Mouse (Mus musculus): ENCODE results near the gene Cmklr1. TPM values are rescaled to one million over a fixed set of nuclear protein-coding genes. Genes with fewer than 3 reads are reported as not detected.

Gene Cmklr1
- 0.03 TPM in 1 of 2 replicates, not detected in the other for polyA plus RNA-seq (2012)

DNA sequence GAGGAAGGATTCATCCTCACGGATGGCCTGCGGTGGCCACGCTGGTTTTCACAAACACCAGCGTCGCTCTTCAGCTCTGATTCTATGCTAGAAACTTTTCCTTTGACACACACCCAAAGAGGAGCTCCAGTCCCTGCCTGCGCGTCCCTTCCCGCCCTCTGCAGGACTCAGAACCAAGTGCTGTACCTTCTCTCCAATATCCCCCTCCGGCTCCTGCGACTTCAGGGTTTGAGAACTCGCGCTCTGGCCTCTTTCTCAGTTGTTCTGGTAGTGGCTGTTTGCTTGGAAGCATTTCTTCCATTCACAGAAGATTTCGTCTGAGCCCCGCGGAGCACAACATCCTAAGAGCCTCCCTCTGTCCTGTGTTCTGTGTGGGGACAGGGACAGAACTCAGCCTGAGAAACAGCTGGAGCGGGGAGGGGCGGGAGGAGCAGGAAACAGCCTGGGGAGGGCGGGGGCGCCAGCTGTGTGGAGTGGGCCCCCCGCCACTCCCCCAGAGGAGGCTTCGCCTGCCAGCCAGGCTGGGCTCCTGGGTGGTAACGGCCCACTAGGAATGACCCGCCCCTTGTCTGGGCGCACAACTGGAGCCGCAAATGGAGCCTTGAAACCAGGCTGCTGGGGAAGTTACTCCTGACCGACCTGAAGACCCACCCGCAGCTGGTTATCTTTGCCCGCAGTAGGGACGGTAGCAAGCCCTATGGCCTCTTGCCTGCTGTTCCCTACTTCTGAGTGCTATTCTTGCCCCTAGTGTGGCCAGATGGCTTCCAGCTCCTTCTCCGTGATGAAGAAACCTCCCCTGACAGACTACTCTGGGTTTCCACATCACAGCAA, at the start of gene Cmklr1:
Gene Cmklr1 (minus strand): TSS at position 392 of the 831 bp plus-strand sequence.
- H3K27me3 ChIP-seq (ENCODE audit: control insufficient read depth) = peaks cover 14% of the 10 kb centered on the region
- TF ChIP-seq TAL1 (IDR thresholded peaks at IDR 0.05; ENCODE audit: low read length) = no peak
- TF ChIP-seq GATA1 (IDR thresholded peaks at IDR 0.05; ENCODE audit: low read length) = no peak
- H3K36me3 ChIP-seq (ENCODE audit: control insufficient read depth) = no peaks in the 10 kb centered on the region
- H3K4me3 ChIP-seq (replicated peaks) = no peak within 1 kb of the TSS
- H3K9me3 ChIP-seq (ENCODE audit: control insufficient read depth, low read length) = no peaks in the 10 kb centered on the region
- no peaks in the 10 kb centered on the region for H3K4me1 ChIP-seq (ENCODE audit: control insufficient read depth)

DNA sequence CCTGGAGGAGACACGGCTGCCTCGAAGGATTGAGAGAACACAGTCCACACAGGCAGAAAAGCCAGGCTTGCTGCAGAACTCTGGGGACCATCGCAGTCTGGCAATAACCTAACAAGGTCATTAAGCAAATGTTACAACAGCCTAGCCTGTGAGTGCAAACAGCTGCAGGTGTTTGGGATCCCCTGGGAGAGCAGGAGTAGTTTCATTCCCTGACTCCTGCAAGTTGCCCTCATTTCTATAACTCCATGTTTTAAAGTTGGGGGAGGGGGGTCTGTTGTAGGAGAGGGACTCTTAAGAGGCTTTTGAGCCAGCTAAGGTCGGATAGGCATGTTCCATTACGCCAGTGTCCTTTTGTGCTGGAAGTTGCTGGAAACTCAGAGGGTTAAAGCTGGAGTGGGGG, 44.2 kb upstream of the Cmklr1 start:
- Histone ChIP-seq H3K27me3 (ENCODE audit: control insufficient read depth) (no peaks in the 10 kb centered on the region; the same call in 1 of the 2 replicates), H3K4me1 (ENCODE audit: control insufficient read depth) (no peaks in the 10 kb centered on the region), H3K36me3 (ENCODE audit: control insufficient read depth) (no peaks in the 10 kb centered on the region), H3K4me3 (replicated peaks) (no peak overlapping the region), H3K9me3 (ENCODE audit: control insufficient read depth, low read length) (peaks cover 21% of the 10 kb centered on the region)
- TF ChIP-seq TAL1 (IDR thresholded peaks at IDR 0.05; ENCODE audit: low read length) (no peak), GATA1 (IDR thresholded peaks at IDR 0.05; ENCODE audit: low read length) (no peak)

DNA sequence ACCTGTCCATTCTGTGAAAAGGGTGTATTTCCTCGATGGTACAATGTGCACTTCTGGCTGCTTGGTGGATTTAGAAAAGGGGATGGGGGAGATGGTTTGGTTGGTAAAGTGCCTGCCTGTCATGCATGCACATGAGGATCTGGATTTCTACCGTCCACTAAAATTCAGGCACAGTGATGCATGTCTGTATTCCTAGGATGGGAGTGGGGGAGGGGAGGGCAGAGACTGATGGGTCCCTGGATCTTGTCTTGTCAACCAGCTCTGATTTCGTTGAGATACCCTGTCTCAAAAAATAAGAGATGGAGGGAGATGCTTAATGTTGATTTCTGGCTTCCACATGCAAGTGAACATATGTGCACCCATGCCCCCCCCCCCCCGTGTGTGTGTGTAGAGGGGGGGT, 43.8 kb upstream of the Cmklr1 start:
- Histone ChIP-seq H3K4me3 (replicated peaks) (no peak overlapping the region), H3K27me3 (ENCODE audit: control insufficient read depth) (no peaks in the 10 kb centered on the region; the same call in 1 of the 2 replicates), H3K36me3 (ENCODE audit: control insufficient read depth) (no peaks in the 10 kb centered on the region), H3K4me1 (ENCODE audit: control insufficient read depth) (no peaks in the 10 kb centered on the region), H3K9me3 (ENCODE audit: control insufficient read depth, low read length) (peaks cover 22% of the 10 kb centered on the region)
- no peak for TF ChIP-seq TAL1 (IDR thresholded peaks at IDR 0.05; ENCODE audit: low read length)
- no peak for TF ChIP-seq GATA1 (IDR thresholded peaks at IDR 0.05; ENCODE audit: low read length)

DNA sequence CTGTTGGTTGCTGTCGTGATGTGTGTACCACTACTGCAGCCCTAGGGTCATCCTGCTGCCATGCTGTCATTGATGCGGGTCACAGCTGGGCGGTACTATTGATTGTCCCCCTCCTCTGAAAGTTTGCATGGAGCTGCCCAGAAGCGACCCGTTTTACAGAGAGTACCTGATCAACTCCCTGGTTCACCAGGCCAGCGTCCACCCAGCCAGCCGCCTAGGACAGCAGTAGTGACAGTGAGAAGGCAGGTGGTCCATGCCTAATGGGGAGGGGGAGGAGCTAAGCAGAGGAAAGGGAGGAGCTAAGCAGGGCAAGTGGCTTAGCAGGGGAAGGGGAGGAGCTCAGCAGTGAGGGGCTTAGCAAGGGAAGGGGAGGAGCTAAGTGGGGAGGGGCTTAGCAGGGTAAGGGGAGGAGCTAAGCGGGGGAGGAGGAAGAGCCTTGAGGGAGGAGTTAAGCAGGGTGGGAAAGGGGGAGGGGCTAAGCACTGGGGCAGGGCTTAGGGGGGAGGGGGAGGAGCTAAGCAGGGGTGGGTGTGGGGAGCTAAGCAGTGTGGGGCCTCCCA, 43.0 kb upstream of the Cmklr1 start:
- Histone ChIP-seq H3K4me1 (ENCODE audit: control insufficient read depth) (no peaks in the 10 kb centered on the region), H3K4me3 (replicated peaks) (no peak overlapping the region), H3K36me3 (ENCODE audit: control insufficient read depth) (no peaks in the 10 kb centered on the region), H3K27me3 (ENCODE audit: control insufficient read depth) (peaks cover 1% of the 10 kb centered on the region; the same call in 1 of the 2 replicates), H3K9me3 (ENCODE audit: control insufficient read depth, low read length) (peaks cover 24% of the 10 kb centered on the region)
- TF ChIP-seq TAL1 (IDR thresholded peaks at IDR 0.05; ENCODE audit: low read length) (no peak), GATA1 (IDR thresholded peaks at IDR 0.05; ENCODE audit: low read length) (no peak)

DNA sequence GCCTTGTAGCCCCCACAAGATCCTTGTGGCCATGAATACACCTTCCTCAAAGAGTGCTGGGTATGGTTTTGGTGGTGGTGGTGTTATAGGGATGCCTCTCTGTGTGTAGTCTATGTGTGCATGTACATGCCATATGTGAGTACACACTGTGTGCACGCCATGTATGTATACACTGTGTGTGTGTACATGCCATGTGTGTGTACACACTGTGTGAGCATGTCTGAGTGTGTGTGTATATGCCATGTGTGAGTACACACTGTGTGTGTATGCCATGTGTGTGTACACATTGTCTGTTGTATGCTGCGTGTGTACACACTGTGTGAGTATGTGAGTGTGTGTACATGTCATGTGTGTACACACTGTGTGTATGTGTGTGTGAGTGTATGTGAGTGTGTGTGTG, 40.6 kb upstream of the Cmklr1 start:
- Histone ChIP-seq H3K36me3 (ENCODE audit: control insufficient read depth) (no peaks in the 10 kb centered on the region), H3K4me3 (replicated peaks) (no peak overlapping the region), H3K4me1 (ENCODE audit: control insufficient read depth) (peaks cover 3% of the 10 kb centered on the region), H3K27me3 (ENCODE audit: control insufficient read depth) (peaks cover 2% of the 10 kb centered on the region; the same call in 1 of the 2 replicates), H3K9me3 (ENCODE audit: control insufficient read depth, low read length) (peaks cover 32% of the 10 kb centered on the region)
- no peak for TF ChIP-seq GATA1 (IDR thresholded peaks at IDR 0.05; ENCODE audit: low read length)
- no peak for TF ChIP-seq TAL1 (IDR thresholded peaks at IDR 0.05; ENCODE audit: low read length)

DNA sequence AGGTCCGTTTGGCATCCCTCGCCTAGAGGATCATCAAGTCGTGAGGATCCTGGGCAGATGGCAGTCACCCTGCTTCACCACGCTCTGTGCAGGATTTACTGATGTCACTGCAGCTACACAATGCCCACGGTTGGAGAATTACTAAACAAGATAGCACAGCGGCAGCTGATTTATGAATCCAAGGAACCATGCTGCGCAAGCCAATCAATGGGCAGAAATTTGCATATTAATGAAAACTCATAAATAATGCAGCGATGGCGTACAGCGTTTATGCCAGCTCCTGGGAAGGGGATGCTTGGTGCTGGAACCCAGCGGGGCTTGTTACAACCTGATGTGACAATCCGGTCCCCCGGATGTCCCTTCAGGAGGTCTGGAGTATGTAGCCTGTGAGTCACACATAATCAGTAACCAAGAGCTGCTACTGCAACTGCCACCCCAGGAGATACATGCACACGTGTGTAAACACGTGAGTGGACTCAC, 39.9 kb upstream of the Cmklr1 start:
- H3K27me3 ChIP-seq (ENCODE audit: control insufficient read depth) = peaks cover 2% of the 10 kb centered on the region; the same call in 1 of the 2 replicates
- peaks cover 3% of the 10 kb centered on the region for H3K4me1 ChIP-seq (ENCODE audit: control insufficient read depth)

DNA sequence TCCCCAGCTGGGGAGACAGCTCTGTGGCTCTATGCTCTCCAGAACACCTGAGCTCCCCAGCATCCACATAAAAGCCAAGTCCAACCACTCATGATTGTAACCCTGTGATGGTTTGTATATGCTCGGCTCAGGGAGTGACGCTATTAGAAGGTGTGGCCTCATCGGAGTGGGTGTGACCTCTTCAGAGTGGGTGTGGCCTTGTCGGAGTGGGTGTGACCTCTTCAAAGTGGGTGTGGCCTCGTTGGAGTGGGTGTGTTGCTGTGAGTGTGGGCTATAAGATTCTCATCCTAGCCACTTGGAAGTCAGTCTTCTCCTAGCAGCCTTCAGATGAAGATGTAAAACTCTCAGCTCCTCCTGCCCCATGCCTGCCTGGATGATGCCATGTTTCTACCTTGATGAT, 37.3 kb upstream of the Cmklr1 start:
- no peak for TF ChIP-seq GATA1 (IDR thresholded peaks at IDR 0.05; ENCODE audit: low read length)
- no peak for TF ChIP-seq TAL1 (IDR thresholded peaks at IDR 0.05; ENCODE audit: low read length)
- peaks cover 3% of the 10 kb centered on the region for H3K4me1 ChIP-seq (ENCODE audit: control insufficient read depth)
- no peaks in the 10 kb centered on the region for H3K36me3 ChIP-seq (ENCODE audit: control insufficient read depth)
- peaks cover 2% of the 10 kb centered on the region; the same call in 1 of the 2 replicates for H3K27me3 ChIP-seq (ENCODE audit: control insufficient read depth)
- no peak overlapping the region for H3K4me3 ChIP-seq (replicated peaks)
- H3K9me3 ChIP-seq (ENCODE audit: control insufficient read depth, low read length) = peaks cover 24% of the 10 kb centered on the region

More for the DNA sequence above, 39.9 kb upstream of the Cmklr1 start:
- Histone ChIP-seq H3K36me3 (ENCODE audit: control insufficient read depth) (no peaks in the 10 kb centered on the region), H3K4me3 (replicated peaks) (no peak overlapping the region), H3K9me3 (ENCODE audit: control insufficient read depth, low read length) (peaks cover 32% of the 10 kb centered on the region)
- no peak for TF ChIP-seq GATA1 (IDR thresholded peaks at IDR 0.05; ENCODE audit: low read length)
- no peak for TF ChIP-seq TAL1 (IDR thresholded peaks at IDR 0.05; ENCODE audit: low read length)

DNA sequence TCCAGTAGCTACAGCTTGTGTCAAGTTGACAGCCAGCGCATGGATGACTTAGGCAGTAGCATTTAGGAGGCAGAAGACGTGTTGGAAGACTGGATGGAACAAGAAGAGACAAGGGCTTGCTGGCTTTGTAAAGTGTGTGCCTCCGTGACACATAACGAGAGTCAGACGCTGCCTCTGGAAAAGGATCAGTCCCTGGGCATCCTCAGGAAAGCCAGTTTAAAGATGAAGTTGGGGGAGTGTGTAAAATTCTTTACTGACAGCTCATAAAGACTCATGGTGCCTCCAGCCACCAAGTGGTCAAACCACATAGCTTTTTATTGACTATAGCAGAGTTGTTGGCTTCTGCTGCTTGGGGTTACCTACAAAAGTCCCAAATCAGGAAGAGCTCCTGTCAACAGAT, 35.2 kb upstream of the Cmklr1 start:
- H3K27me3 ChIP-seq (ENCODE audit: control insufficient read depth) = peaks cover 2% of the 10 kb centered on the region; the same call in 1 of the 2 replicates
- H3K9me3 ChIP-seq (ENCODE audit: control insufficient read depth, low read length) = peaks cover 15% of the 10 kb centered on the region
- TF ChIP-seq GATA1 (IDR thresholded peaks at IDR 0.05; ENCODE audit: low read length) (no peak), TAL1 (IDR thresholded peaks at IDR 0.05; ENCODE audit: low read length) (no peak)
- H3K4me1 ChIP-seq (ENCODE audit: control insufficient read depth) = peaks cover 3% of the 10 kb centered on the region
- H3K36me3 ChIP-seq (ENCODE audit: control insufficient read depth) = no peaks in the 10 kb centered on the region
- H3K4me3 ChIP-seq (replicated peaks) = no peak overlapping the region

DNA sequence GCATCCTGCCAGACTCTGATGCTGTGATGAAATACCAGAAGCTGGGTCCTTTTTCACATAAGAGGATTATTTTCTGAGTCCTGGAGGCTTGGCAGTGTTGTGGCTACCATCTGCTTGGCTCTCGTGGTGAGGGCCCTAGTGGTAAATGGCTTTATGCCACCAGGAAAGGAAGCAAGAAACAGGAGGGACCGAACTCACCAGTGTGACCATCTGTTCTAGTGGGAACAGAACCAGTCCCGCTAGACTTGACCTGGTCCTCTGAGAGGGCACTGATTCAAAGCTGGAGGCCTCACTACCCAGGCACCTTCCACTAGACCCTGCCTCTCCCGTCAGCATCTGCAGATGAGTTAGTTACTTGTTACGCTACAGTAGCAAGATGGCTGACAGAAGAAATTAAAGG, 33.0 kb upstream of the Cmklr1 start:
- no peaks in the 10 kb centered on the region for H3K36me3 ChIP-seq (ENCODE audit: control insufficient read depth)
- H3K27me3 ChIP-seq (ENCODE audit: control insufficient read depth) = peaks cover under 1% of the 10 kb centered on the region; the same call in 1 of the 2 replicates
- peaks cover 14% of the 10 kb centered on the region for H3K9me3 ChIP-seq (ENCODE audit: control insufficient read depth, low read length)
- TF ChIP-seq GATA1 (IDR thresholded peaks at IDR 0.05; ENCODE audit: low read length) (no peak), TAL1 (IDR thresholded peaks at IDR 0.05; ENCODE audit: low read length) (no peak)
- no peak overlapping the region for H3K4me3 ChIP-seq (replicated peaks)
- H3K4me1 ChIP-seq (ENCODE audit: control insufficient read depth) = peaks cover 3% of the 10 kb centered on the region

All from erythroblast, embryonic 14.5 days (primary cell).